Mouse (Mus musculus): ENCODE data around the gene Phex.
A peak's percentile ranks its signal among the peaks of the same experiment; 100 is the strongest.

The Phex gene

DNA sequence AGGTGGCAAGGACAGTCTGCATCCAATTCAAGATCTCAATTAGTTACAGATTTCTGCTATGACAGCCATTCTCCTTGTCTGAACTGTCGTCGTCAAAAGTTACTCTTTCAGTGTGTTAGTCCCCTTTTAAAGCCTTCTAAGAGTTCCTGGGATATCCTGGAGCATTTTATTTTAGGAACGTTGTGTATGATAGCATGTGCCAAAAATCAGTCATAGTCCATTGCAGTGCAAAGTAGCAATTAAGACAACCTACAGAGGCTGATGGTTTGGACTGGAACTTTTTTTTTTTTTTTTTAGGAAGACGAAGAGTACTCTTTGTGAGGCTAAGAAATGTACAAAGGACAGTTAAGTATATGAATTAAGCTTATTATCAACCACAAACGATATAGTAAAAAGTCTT, at the start of gene Phex:
Phex (minus strand) TSS at position 101 of the 400 bp plus-strand sequence.
- DNase-seq, result no peak

DNA sequence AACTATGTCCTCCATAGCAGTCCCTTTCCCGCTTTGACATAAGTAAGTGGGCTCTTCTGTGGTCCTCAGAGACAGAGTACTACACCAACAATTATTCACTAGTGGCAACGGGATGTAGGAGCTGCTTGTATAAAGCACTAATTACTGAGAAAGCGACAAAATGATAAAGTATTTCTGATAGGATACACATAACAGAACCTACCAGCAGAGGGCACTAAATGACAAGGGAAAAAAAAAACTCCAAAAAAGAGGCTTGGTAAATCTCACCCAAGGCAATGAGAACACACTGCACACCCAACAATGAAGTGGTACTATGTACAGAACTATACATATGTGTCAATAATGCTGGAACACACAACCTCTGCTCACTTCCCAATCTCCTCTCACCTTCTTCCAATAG, 47.6 kb upstream of the Phex start:
- DNase-seq, result no peak

DNA sequence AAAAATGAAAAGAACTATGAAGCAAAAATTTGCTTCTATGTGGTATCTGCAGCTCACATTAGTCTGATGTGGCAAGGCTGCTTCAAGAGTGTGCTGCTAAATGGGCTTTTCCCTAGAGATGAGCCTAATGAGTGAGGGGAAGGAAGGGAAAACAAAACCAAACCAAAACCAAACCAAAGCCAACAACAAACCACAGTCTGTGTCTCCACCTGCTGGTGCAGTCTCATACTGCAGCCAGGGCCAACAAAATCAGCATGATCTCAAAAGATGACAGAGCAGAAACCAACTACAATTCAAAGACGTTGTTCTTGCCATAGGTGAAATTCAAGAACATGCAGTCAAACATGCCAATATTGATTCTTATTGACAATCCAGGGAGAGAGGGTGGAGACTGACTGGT, 39.3 kb upstream of the Phex start:
- DNase-seq, result peak; percentile 22 to 50

DNA sequence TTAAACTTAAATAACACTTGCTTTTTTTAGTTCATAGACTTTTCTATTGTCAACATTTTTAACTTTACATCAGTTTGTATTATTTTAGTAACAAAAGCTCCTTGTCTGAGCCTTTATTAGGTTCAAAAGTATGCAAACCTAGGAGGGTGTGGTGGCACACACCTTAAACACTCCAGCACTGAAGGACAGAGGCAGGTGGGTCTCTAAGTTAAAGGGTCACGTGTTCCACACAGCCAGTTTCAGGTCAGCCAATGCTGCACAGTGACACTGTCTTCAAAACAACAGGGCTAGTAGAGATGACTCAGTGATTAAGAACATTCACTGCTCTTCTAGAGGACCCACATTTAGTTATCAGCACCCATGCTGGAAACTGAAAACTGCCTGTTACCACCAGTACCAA, 33.9 kb upstream of the Phex start:
- no peak for DNase-seq

DNA sequence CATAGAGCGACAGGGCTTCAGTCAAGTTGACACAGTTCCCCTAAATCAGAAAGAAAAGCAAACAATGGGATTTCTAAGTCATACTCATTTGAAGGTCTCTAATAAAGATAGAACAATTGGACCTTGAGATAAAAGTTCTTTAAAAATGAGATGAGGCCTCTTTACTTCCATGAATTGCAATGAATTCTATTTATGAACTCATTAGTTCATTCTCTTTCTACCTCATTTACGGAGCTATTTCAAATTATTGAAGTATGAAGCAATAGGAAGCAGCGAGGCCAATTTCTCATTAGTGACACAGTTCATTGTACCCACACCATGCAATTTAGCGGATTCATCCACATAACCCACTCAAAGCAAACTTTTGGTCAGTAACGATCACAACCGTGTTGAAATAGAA, 32.3 kb upstream of the Phex start:
- DNase-seq, result no peak

DNA sequence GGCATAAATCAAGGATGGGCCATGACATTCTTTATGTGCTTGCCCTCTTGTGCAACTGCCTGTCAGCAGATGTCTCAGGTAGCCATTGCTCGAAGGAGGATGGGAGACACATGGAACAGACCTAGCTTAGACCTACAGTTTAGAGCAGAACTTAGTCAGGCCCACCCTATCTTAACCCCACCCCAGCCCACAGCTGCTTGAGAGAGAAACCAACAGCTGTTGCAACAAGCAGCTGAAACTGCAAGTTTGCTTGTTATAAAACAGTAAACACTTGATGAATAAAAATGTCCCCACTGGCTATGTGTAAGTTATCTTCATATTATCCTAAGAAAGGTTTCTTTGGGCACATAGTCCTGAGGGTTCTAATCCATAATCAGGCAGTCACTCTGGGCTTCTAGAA, 19.7 kb upstream of the Phex start:
- no peak for DNase-seq

DNA sequence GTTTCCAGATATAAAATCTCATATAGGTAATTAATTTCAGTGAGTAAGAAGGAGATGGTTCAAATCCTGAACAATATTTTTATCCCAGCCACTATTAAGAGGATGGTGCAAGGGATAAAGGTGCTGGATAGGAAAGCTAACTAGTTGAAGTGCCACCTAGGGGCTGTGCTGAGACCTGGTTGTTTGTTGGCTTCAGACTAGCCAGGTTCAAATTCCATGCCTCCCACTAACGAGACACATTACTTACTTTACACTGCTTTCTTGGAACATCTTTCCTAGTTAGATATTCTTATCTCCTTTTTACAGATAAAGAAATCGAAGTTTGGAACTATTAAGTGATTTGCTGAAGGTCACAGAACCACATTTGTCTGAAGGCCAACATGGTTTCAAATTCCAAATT, 4.3 kb upstream of the Phex start:
- DNase-seq, result no peak

DNA sequence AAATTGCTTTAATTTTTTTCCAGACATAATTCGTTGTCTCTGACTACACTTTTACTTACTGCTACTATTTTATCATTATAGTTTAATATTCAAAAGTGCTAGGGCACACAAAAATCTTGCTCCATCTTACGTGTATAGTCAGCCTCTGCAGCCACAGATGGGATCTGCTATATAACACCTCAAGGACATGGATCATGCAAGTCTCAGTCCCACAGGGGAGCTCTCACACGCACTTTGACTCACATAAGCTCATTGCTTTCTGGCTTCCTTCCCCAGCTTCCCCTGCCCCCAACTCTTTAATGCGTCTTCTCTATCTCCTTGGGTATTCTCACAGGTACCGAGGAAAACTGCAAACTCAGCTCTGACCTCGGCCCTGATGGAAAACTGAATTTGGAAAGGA, 10.2 kb downstream of the Phex start:
- DNase-seq, result no peak

DNA sequence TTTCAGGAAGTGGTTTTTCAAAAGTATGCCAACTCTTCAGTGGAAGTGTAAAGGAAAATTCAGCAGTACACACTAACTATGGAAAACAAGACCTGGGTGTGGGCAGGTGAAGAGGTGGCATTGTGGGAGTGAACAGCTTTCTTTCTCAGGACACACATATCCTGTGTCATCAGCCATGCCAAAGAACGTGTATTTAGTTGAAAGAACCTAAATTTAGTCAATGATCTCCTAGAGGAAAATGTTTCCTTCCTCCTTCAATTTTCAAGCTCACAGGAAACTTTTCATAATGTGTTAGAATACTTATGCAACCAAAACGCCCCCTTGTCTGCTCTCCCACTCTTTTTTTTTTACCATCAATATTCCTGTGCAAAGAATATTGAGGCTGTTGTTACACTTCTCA, 23.9 kb downstream of the Phex start:
- no peak for DNase-seq

DNA sequence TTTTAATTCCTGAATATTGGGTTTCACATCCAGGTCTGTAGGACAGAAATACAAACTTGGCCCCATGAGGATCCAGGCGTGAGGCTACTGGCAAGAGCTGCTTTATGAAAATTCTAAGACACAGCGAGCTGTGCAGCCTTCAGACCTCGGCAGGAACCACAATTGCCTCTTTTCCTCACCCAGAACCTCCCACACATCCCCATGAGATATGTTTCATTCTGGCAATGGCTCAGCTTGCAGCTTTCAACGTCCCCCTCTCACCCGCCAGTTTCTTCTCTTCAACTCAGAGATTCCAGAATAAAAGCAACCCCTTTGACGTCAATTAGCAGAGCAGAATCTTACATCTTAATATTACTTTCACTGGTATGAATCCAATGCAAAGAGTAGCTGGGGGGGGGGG, 25.0 kb downstream of the Phex start:
- DNase-seq, result no peak

DNA sequence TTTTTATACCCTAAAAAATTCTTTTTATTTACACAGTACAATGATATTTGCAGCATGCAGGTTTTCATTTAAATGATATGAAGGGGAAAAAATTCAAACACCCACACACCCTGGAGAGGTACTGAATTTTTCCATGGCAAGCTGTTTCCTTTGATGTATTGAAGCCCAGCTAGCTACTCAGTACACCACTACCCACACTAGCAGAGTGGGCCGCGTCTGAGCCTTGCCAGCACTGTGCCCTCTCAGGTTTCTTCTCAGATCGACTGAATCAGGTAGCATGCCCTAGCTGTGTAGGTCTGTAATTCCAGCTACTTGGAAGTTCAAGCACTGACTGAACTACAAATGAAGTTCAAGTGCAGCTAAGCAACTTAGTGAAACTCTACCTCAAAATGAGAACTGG, 26.7 kb downstream of the Phex start:
- no peak for DNase-seq

DNA sequence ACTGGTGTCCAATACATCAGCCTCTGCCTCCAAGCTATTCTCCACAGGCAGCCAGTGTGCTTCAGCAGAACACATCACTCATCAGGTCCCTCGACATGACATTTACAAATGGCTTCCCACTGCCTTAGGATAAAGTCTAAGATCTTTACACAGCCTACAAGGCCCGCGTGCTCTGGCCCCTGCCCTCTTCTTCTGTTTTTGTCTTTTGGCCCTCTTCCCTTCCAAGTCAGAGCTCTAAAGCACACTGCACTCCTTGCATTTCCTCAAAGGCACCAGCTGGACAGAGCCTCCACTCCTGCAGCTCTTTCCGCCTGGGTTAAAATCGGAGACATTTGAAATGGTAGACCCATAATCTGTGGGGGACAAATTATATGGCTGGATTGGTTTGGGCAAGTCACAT, 28.1 kb downstream of the Phex start:
- DNase-seq, result no peak

DNA sequence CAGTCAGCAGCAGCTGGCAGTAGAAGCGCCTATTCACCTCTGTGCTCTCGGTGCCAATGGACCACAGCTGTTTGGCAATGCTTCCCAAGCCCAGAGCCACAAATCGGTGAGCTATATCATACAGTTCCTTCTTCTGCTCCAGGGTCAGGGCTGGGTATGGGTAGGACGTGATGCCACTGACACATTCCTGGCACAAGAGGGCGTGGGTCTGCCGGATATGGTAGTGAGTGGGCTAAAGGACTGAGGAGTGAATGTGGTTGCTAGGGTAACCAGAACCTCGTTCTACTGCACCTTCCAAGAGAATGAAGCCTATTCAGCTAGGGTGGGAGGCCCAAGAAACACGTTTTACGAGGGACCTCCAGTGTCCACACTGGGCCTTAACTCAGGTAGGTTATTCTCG, 36.3 kb downstream of the Phex start:
- no peak for DNase-seq

DNA sequence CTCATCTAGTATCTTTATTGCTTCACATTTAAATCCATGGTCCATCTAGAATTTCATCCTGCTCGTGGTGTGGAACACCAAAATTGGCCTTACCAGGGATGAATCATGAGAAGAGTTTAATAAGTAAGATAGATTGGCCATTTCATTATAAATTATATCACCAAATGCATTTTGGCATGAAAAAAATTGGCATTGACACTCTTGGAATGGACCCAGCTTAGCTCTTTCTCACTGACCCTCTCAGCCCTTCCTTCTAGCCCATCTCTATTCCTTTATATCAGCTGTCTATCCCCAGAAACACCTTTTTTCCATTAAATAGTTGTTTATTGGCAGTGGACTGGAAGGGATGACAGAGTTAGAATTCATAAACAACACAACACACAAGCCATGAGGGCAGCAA, 37.7 kb downstream of the Phex start:
- DNase-seq, result no peak

DNA sequence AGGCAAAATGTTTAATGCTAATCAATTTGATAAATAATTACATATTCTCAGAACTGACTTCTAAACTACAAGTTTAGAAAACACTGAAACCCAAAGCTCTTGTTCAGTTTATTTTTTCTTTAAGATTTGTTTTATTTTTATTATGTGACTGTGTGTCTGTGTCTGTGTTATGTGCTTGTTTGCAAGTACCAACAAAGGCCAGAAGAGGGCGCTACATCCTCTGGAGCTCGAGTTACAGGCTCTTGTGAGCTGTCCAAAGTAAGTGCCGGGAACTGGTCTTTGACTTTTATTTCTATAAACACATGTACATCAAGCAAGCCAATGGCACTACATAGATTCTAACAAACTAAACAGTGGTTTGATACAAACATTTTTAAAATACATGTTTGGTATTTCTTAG, 41.2 kb downstream of the Phex start:
- no peak for DNase-seq

DNA sequence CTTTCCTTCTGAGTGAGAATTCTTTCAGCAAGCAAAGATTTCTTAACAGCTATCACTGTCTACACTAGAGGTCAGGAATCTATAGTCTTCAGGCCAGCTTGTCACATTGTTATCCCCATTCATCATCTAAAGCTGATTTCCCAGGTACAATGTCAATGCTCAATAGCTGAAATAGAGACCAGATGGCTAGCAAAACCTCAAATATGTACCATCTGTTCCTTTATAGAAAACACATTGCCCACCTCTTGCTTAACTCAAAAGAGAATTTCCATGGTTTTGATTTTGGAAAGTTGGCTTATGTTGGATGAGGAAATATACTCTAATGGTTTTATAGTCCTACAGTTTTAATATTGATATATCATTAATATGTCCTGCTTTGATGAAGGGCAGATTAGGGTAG, 45.9 kb downstream of the Phex start:
- DNase-seq, result no peak

DNA sequence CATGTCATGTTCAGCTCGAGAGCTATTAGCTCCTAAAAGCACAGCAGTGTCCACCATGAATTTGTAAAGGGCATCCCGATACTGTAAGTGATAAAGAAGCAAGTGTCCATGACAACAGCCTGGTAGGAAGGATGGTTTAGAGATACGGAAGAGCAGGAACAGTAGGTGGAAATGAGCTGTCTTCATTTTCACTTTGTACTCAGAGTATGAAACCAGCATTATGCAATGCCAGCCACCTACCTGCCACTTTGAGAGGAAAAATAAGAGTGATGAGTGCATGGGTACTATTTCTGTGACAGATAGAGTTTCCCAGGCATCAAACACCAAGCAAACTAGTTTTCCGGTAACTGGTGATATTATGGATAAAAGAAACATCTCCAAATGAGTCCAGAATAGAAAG, 59.6 kb downstream of the Phex start:
- DNase-seq, result no peak

DNA sequence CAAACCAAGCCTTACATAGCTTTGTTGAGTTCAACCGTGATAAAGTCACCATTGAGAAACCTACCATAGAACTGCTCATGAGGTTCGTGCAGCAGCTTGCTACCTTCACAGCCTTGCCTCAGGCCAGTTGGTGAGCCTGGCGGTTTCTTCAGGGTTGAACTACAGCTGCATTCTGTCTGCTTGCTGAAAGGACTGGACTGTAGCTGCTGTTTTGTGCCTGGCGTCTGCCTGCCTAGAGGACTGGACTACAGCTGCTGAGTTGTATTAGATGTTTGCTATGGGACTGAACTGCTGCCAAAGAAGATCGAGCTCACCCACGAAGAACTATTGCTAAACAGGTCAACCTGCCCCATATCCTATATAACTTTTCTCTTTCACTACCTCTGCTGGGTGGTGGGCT, 68.9 kb downstream of the Phex start:
- DNase-seq, result no peak

DNA sequence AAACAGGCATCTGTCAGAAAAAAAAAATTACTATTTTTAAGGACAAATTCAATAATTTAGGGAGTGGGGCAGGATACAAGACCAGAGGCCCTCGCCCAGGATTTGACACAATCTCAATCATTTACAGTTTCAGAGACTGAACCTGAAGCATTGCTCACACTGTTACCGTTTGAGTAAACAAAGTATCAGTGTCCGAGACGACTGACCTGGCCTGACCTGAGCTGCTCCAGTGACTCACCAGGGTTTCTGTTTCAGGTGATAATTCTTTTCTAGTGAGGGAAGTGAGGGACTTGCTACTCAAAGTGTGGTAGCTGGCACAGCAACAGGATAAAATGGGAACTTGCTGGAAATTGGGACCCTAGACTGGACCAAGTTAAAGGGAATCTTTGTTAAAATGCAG, 80.4 kb downstream of the Phex start:
- DNase-seq, result no peak

DNA sequence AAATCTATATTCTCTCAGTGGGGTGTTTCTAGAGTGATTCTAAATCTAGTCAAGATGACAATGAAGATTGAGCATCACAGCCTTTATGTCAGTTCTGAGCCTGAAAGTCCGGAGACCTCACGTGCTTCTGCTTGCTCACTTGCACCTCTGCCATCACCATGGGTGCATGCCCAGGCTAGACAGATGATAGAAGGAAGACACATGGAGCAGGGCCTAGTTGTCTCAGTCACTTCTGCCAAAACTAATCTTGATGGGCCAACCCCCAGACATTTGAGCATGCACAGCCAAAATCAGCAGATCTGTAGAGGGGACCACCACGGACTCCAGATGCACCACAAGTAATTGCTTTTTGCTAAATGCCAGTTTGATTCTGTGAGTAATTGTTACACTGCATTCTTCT, 85.3 kb downstream of the Phex start:
- no peak for DNase-seq

DNA sequence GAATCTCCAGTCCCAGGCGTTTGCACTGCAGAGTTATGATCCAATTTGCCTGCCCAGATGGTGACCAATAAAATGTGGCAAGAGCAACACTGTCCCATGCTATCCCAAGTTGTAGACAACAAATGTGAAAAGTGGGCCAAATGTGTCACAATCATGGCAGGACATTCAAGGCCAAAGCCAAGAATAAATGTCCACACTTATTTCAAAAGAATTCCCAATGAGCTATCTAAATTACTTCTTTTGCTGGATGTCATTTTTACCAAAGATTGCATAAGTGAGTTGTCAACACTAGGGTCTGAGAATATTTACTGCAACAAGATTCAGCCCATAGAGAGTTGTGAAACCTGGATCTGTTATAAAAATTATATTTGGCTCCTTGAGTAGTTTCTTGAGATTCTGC, 86.7 kb downstream of the Phex start:
- DNase-seq, result no peak

DNA sequence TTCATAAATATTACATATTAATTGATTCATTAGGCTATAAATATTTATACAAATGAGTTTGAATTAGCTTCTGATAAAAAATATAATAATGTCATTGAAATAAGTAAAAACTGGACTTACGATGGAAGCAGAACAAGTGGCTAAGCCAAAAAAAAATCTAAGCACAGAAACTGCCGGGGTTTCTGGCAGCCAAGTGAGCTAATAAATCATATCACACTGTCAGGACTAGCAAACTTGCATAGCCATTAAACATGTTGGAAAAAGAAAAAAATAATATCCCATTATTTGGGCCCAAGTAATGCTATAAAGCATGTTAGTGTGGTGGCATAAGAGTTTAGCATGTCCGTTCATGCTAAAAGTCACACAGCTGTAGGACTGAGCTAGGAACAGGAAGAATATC, 87.4 kb downstream of the Phex start:
- no peak for DNase-seq

DNA sequence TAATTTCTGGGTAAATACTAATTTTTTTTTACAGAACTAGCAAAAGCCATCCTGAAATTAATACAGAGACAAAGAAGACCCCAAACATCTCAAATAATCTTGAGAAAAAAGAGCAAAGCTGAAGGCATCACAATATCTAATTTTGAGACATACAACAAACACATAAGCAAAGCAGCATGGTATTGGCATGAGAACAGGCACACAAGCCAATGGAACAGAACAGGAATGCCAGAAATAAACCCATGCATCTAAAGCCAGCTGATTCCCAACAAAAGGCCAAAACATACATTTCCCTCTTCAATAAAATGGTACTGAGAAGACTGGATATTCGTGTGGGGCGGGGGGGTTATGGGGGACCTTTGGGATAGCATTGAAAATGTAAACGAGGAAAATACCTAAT, 90.7 kb downstream of the Phex start:
- no peak for DNase-seq

DNA sequence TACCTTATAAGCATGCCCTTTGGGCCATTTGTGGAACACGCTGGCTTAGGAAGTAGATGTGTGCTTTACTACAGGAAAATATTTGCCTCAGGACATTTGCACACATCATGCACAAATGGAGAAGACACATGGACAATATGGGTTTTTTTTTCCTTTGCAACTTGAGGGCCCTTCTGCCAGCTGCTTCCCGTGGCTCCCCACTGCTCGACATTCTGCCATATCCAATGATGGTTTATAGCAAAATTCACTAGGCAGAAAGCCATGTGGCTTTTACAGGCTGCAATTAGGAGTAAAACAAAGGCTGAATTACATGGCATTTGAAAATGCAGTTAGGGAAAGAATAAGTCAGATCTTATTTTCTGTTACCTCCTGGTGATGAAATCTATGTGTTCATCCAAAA, 104.8 kb downstream of the Phex start:
- DNase-seq, result no peak

DNA sequence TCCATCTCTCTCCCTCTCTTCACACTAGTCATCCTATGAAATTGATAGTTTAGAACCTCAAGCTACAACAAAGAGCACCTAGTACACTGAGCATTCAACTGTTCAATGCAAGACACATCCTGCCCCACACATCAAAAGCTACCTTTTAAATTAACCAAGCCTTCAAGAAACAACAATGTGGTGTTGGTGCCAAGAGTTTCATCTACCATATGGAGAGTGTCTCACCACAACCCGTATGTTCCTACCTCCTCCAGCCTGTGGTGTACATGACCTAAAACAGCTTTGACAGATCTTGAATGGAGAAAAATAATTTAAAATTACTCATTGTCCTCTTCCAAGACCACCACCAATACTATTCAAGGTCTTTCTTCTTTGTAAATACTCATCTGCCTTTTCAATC, 106.9 kb downstream of the Phex start:
- DNase-seq, result no peak

DNA sequence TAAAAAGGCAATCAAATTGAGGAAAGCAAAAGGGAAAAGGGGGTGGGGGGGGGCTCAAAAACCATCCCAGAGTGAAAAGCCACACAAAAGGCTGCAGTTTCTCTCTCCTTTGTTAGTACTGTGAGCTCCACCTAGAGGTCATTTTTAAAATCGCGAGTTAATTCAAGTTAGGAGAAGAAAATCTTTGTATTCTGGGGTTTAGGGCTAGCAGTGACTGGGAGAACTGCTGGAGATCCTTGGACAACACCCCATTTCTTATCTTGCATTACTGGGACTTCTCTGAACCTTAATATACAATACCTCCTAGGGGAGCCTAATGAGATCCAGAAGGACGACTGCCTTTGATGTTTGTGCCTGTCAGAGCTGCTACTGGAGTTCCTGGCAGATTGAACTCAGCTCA, 107.7 kb downstream of the Phex start:
- DNase-seq, result no peak

Measured in spleen, adult 18-20 months (tissue).